In the genomic region with DNA sequence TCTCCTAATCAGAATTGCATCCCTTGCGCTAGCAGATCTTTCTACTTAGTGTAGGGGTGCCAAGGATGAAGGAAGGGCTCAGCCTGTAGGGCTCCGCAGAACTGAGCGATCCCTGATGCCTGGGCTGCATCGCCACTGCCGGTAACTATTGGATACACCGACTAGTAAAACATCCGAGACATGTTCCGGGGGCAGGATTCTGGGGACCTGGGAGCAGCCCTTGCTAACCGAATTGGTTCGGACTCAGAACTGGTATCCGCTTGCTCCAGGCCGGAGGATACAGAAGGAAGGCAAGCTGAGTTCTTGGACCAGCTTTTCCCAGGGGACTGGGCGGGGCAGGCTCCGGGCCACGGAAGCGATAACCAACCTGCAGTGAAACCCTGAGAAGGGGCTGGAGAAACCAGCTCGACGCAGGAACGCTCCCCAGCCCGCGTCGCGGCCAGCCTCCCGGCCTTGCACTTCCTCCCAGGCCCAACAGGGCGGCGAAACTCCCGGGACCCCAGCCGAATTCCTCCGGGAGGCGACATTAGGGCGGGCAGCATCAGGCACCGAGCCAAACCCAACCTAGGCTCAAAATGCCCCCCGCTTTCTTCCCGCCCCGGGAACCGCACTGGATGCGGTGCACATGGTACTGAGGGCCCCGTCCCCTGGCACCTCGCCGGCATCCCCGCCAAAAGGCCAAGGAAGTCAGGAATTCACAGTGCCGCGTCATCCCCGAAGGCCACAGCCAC, we compare ENCODE assay signal across 8 mouse cellular contexts.
DNase-seq lines count a peak whose midpoint lies in the region; ATAC-seq lines count a peak whose summit lies in the region.

No protein-coding gene starts in this region.

- no peak overlapping the region for H3K9ac ChIP-seq in limb, embryonic 15.5 days
- H3K9ac ChIP-seq in neural tube, embryonic 11.5 days (ENCODE audit: low read length): peak overlapping the region; percentile 47

- H3K4me3 ChIP-seq in brown adipose tissue, adult 24 weeks (ENCODE audit: insufficient read depth, low read depth, low read length): peak overlapping the region; percentile 39
- H3K4me3 ChIP-seq in limb, embryonic 15.5 days: peak overlapping the region; percentile 46
- peak overlapping the region; percentile 29 for H3K4me3 ChIP-seq in neural tube, embryonic 11.5 days (ENCODE audit: low read depth, low read length)

- H3K4me2 ChIP-seq in limb, embryonic 15.5 days: peak overlapping the region; percentile 65
- H3K4me2 ChIP-seq in neural tube, embryonic 11.5 days (ENCODE audit: low read depth): no peak overlapping the region; the same call in 1 of the 2 replicates

- H3K36me3 ChIP-seq in limb, embryonic 15.5 days: no peaks in the 10 kb centered on the region
- H3K36me3 ChIP-seq in neural tube, embryonic 11.5 days (ENCODE audit: control insufficient read depth, insufficient read depth, low read length): no peaks in the 10 kb centered on the region

- H3K4me1 ChIP-seq in brown adipose tissue, adult 24 weeks (ENCODE audit: control insufficient read depth, insufficient read depth, insufficient read length, low read length): peaks cover 5% of the 10 kb centered on the region; the same call in 1 of the 2 replicates
- H3K4me1 ChIP-seq in limb, embryonic 15.5 days: peaks cover 57% of the 10 kb centered on the region
- H3K4me1 ChIP-seq in neural tube, embryonic 11.5 days (ENCODE audit: control insufficient read depth, insufficient read depth, low read length): peaks cover 22% of the 10 kb centered on the region

- WGBS in limb, embryonic 15.5 days: 1% methylated on average over 43 of the region's 44 CpGs
- 1% methylated on average over 44 of the region's 44 CpGs for WGBS in neural tube, embryonic 11.5 days

- no peak for ATAC-seq in limb, embryonic 15.5 days (ENCODE audit: insufficient number of reproducible peaks, low FRiP score, low TSS enrichment, low read depth)
- ATAC-seq in neural tube, embryonic 11.5 days (ENCODE audit: insufficient read depth, low FRiP score, low TSS enrichment): no peak

- no peak overlapping the region for H3K27ac ChIP-seq in brown adipose tissue, adult 24 weeks (replicated peaks; ENCODE audit: low read depth, low read length)
- H3K27ac ChIP-seq in limb, embryonic 15.5 days: no peak overlapping the region
- 0 out of 2 replicates have a peak overlapping the region, but pooled peaks have one; percentile 6 for H3K27ac ChIP-seq in neural tube, embryonic 11.5 days (ENCODE audit: low read depth, low read length)

- H3K27me3 ChIP-seq in limb, embryonic 15.5 days: peaks cover 89% of the 10 kb centered on the region
- H3K27me3 ChIP-seq in neural tube, embryonic 11.5 days (ENCODE audit: control insufficient read depth, insufficient read depth, low read length): peaks cover 83% of the 10 kb centered on the region

- H3K9me3 ChIP-seq in limb, embryonic 15.5 days: no peaks in the 10 kb centered on the region
- H3K9me3 ChIP-seq in neural tube, embryonic 11.5 days (ENCODE audit: control insufficient read depth, low read length): no peaks in the 10 kb centered on the region

- peak; percentile 86 for DNase-seq in retina, adult 2 months (ENCODE audit: low read depth, low spot score)
- DNase-seq in retina, postnatal 1 day: no peak
- DNase-seq in heart, postnatal 4 days: peak; percentile 40
- DNase-seq in neural tube, embryonic 11.5 days (ENCODE audit: low spot score): peak; percentile 41
- no peak for DNase-seq in layer of hippocampus, adult 9-10 months (ENCODE audit: low spot score)
- no peak for DNase-seq in spleen, postnatal 36 days (ENCODE audit: low spot score in 2 of 2)

Comparison
In these comparisons a context has a peak if more than half of its experiments do, and no peak if none do; other contexts are left out.
1. DNase-seq: peak in retina, adult 2 months (single experiment), heart, postnatal 4 days (single experiment) and neural tube, embryonic 11.5 days (single experiment); none in retina, postnatal 1 day (single experiment), layer of hippocampus, adult 9-10 months (single experiment) and spleen, postnatal 36 days (0 of 2).
2. Peak in every context shown above with its lines, with median percentiles within 50 percentile points of each other: H3K4me3 ChIP-seq.